ENCODE assay signal across 15 mouse cellular contexts in genomic region chr4:86717176-86717575, GRCm38 (mm10). TPM values are rescaled to one million over a fixed set of nuclear protein-coding genes. Genes with fewer than 3 reads are reported as not detected.
DNase-seq lines count a peak whose midpoint lies in the region; ATAC-seq and TF ChIP-seq lines count a peak whose summit lies in the region.
"Had no signal": no experiment of that assay in that cellular context is flagged by ENCODE, and none has a peak within 500 bp of the region (broad histone marks: within the 10 kb centered on the region; RNA-seq: fewer than 3 reads in every experiment).

No protein-coding gene starts in this region.

- 64% methylated on average over 1 of the region's 1 CpGs for WGBS in liver, adult 2 months
- WGBS in liver, embryonic 12.5 days (ENCODE audit: insufficient replicate concordance): 73% methylated on average over 1 of the region's 1 CpGs

- DNase-seq in heart, adult 18-20 months: peak; percentile 27 to 55
- DNase-seq in heart, postnatal 25 days (ENCODE audit: low spot score): no peak
- DNase-seq in liver, adult 2 months (ENCODE audit: extremely low read depth, low read depth, low spot score): peak; percentile 22
- peak; percentile 29 for DNase-seq in A20 (ENCODE audit: low read depth, low spot score)
- DNase-seq in spleen, postnatal 14 days (ENCODE audit: low spot score in 2 of 2): no peak
- no peak for DNase-seq in yolk sac, embryonic 10.5 days (ENCODE audit: low spot score)
- DNase-seq: cerebellum, adult 18-20 months; kidney, adult 18-20 months; layer of hippocampus, postnatal 36 days had no signal

- no peak overlapping the region for H3K27ac ChIP-seq in liver, adult 2 months (replicated peaks; ENCODE audit: insufficient read depth, low read depth, low read length)
- no peak overlapping the region for H3K27ac ChIP-seq in liver, embryonic 12.5 days
- H3K27ac ChIP-seq in bone marrow macrophage, adult 2 months (ENCODE audit: insufficient read depth, low read depth, low read length): 0 out of 2 replicates have a peak overlapping the region, but pooled peaks have one; percentile 17
- H3K27ac ChIP-seq: forebrain, embryonic 13.5 days; liver, embryonic 14.5 days had no signal

- no peak overlapping the region for H3K9ac ChIP-seq in liver, adult 2 months (ENCODE audit: low read depth, low read length)
- no peak overlapping the region for H3K9ac ChIP-seq in liver, embryonic 12.5 days
- H3K9ac ChIP-seq: forebrain, embryonic 13.5 days; liver, embryonic 14.5 days; stomach, embryonic 15.5 days had no signal

- no peak for ATAC-seq in liver, embryonic 12.5 days
- ATAC-seq: forebrain, embryonic 13.5 days had no signal

- peaks cover 2% of the 10 kb centered on the region; the same call in 1 of the 2 replicates for H3K4me1 ChIP-seq in liver, adult 2 months (ENCODE audit: control insufficient read depth, insufficient read depth, low read length)
- H3K4me1 ChIP-seq in liver, embryonic 12.5 days: no peaks in the 10 kb centered on the region
- H3K4me1 ChIP-seq in bone marrow macrophage, adult 2 months (ENCODE audit: control insufficient read depth, insufficient read depth, low read length): peaks cover 49% of the 10 kb centered on the region
- H3K4me1 ChIP-seq: forebrain, embryonic 13.5 days; stomach, embryonic 15.5 days had no signal

- H3K4me3 ChIP-seq in liver, adult 2 months (ENCODE audit: insufficient read depth, low read depth, low read length): no peak overlapping the region
- H3K4me3 ChIP-seq in liver, embryonic 12.5 days: no peak overlapping the region
- H3K4me3 ChIP-seq in bone marrow macrophage, adult 2 months (ENCODE audit: insufficient read depth, low read length): no peak overlapping the region
- H3K4me3 ChIP-seq: forebrain, embryonic 13.5 days; stomach, embryonic 15.5 days had no signal

- TF ChIP-seq POLR2A in liver, adult 2 months (IDR thresholded peaks at IDR 0.05; ENCODE audit: extremely low read depth, insufficient read depth, low read length): no peak
- TF ChIP-seq POLR2A in bone marrow macrophage, adult 2 months (IDR thresholded peaks at IDR 0.05; ENCODE audit: borderline replicate concordance, low read depth, low read length): no peak

- no peak overlapping the region for H3K4me2 ChIP-seq in liver, embryonic 12.5 days
- H3K4me2 ChIP-seq: forebrain, embryonic 13.5 days; stomach, embryonic 15.5 days had no signal

- H3K36me3 ChIP-seq in liver, adult 2 months (ENCODE audit: control insufficient read depth, insufficient read depth, low read length): no peaks in the 10 kb centered on the region
- no peaks in the 10 kb centered on the region for H3K36me3 ChIP-seq in liver, embryonic 12.5 days
- H3K36me3 ChIP-seq: stomach, embryonic 15.5 days had no signal

- no peaks in the 10 kb centered on the region for H3K79me2 ChIP-seq in liver, adult 2 months (ENCODE audit: control insufficient read depth, insufficient read depth, low read length)

- intact Hi-C loops in heart, postnatal 25 days (cut with DNase I): no loop called here

- H3K27me3 ChIP-seq in liver, adult 2 months (ENCODE audit: control insufficient read depth, insufficient read depth, low read length): no peaks in the 10 kb centered on the region
- H3K27me3 ChIP-seq in liver, embryonic 12.5 days (replicated peaks): no peaks in the 10 kb centered on the region
- H3K27me3 ChIP-seq: CH12.LX; forebrain, embryonic 13.5 days; stomach, embryonic 15.5 days had no signal

- TF ChIP-seq CTCF in liver, adult 2 months (IDR thresholded peaks at IDR 0.05; ENCODE audit: low read depth, low read length): no peak
- TF ChIP-seq CTCF in bone marrow macrophage, adult 2 months (IDR thresholded peaks at IDR 0.05; ENCODE audit: low read depth, low read length): no peak

- H3K9me3 ChIP-seq in liver, embryonic 12.5 days (replicated peaks): no peaks in the 10 kb centered on the region
- H3K9me3 ChIP-seq: forebrain, embryonic 13.5 days; stomach, embryonic 15.5 days had no signal

RNA-seq across cellular contexts. Expression of gene Dennd4c, which starts 31.2 kb away (rescaled TPM):
- total RNA-seq in heart, adult 18-20 months (2021): 10 to 100 TPM; 29.3 to 34.1 TPM
- total RNA-seq in heart, postnatal 25 days (2021): 10 to 100 TPM; 33.7 to 34.7 TPM
- 18.9 and 19.0 TPM in 2 replicates for total RNA-seq in liver, adult 2 months (2014; rRNA removed)
- polyA plus RNA-seq in liver, adult 2 months (2012; rRNA removed): 2.7 and 2.8 TPM in 2 replicates
- 4.9 and 6.9 TPM in 2 replicates for polyA plus RNA-seq in liver, embryonic 12.5 days (2016; fragmentation: Nextera tagmentation; extraction: Ambion mirVana)
- 48.6 and 56.5 TPM in 2 replicates for polyA plus RNA-seq in bone marrow macrophage, adult 2 months (2012; ENCODE audit: insufficient read depth, insufficient read length, missing spikeins)

RNA-seq across cellular contexts. Expression of gene Plin2, which starts 47.3 kb away (rescaled TPM):
- total RNA-seq in heart, adult 18-20 months (2021): 100 to 1,000 TPM; 116 to 138 TPM
- 100 to 1,000 TPM; 117 to 120 TPM for total RNA-seq in heart, postnatal 25 days (2021)
- total RNA-seq in liver, adult 2 months (2014; rRNA removed): 294 and 339 TPM in 2 replicates
- 449 and 502 TPM in 2 replicates for polyA plus RNA-seq in liver, adult 2 months (2012; rRNA removed)
- polyA plus RNA-seq in liver, embryonic 12.5 days (2016; fragmentation: Nextera tagmentation; extraction: Ambion mirVana): 129 and 134 TPM in 2 replicates
- 397 and 415 TPM in 2 replicates for polyA plus RNA-seq in bone marrow macrophage, adult 2 months (2012; ENCODE audit: insufficient read depth, insufficient read length, missing spikeins)

Comparison
In these comparisons a context has a peak if more than half of its experiments do, and no peak if none do; other contexts are left out.
1. DNase-seq: peak in heart, adult 18-20 months (2 of 2), liver, adult 2 months (single experiment) and A20 (single experiment); none in heart, postnatal 25 days (single experiment), spleen, postnatal 14 days (0 of 2) and yolk sac, embryonic 10.5 days (single experiment).